Mouse (Mus musculus): ENCODE measurements at regions not wholly inside any gene's neighbourhood (a gene's known extent, or its start where the extent isn't known, plus 50 kb on each side); places are given as distances from the start of the nearest gene placed in this dataset.

DNA sequence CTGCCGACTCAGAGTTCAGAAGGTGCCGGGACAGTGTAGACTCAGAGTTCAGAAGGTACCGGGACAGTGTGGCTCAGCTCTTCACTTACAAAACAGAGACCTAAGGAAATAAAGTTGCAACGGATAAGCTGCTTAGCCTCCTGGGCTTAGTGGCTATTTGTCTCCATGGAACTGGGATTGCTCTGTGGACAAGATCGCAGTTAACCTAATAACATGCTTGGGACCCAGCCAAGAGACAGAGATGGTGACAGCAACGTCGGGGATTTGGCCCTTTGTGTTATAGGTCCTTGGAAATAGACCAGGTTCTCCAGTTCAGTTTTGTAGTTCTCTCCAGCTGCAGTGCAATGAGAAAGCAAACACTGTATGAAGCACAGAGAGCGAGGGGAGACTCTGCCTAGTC lies 549.1 kb upstream of the Adam5 start:
- TF ChIP-seq CHD2 (IDR thresholded peaks at IDR 0.05; ENCODE audit: low read depth, low read length) (no peak), ZNF384 (IDR thresholded peaks at IDR 0.05; ENCODE audit: low read depth, low read length) (no peak), HCFC1 (IDR thresholded peaks at IDR 0.05; ENCODE audit: borderline replicate concordance, insufficient read depth, low read length) (no peak)
- in situ Hi-C loops (cut with MboI; ENCODE audit: low sequenced_read_pairs in 2 of 2, unreplicated experiment in 2 of 2) = no loop called here

DNA sequence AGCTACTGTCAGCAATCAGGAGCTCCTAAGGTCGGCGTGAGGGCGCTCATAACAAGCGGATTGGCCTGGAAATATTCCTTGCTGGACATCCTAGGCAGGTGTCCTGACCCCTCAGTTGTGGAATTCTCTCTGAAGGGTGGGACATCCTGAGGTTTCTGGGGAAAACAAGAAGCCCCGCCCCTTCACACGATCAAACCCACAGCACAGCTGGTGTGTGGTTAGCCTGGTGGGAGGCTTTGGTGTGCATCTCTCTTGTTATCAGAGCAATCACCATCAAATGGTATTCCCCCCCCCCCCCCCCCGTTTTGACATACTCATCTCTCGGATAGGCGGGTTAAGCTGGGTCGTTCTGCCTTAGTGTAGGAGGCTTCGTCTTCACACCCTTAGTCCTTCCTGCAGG lies 546.8 kb upstream of the Adam5 start:
- peaks cover 2 to 3% of the 10 kb centered on the region in 2 experiments; a peak in 1 of 4 replicates for H3K4me1 ChIP-seq (ENCODE audit: control insufficient read depth in 2 of 2, insufficient read depth in 2 of 2, low read length in 2 of 2, poor library complexity in 1 of 2)

More for the DNA sequence above, 549.1 kb upstream of the Adam5 start:
- Histone ChIP-seq H3K36me3 (ENCODE audit: control insufficient read depth, insufficient read depth, low read length, poor library complexity, severe bottlenecking) (no peaks in the 10 kb centered on the region), H3K9ac (ENCODE audit: insufficient read depth, low read depth, low read length, poor library complexity, severe bottlenecking) (no peak overlapping the region), H3K27ac (ENCODE audit: insufficient read depth, low read depth, low read length, poor library complexity, severe bottlenecking) (no peak overlapping the region), H3K4me1 (ENCODE audit: control insufficient read depth in 2 of 2, insufficient read depth in 2 of 2, low read length in 2 of 2, poor library complexity in 1 of 2) (peaks cover 2 to 3% of the 10 kb centered on the region in 2 experiments; a peak in 1 of 4 replicates), H3K4me3 (ENCODE audit: insufficient read depth in 1 of 2, low read depth in 1 of 2, low read length in 2 of 2, poor library complexity in 1 of 2, severe bottlenecking in 1 of 2) (no peak overlapping the region), H3K9me3 (ENCODE audit: control insufficient read depth, insufficient read depth, low read depth, low read length) (no peaks in the 10 kb centered on the region)
- no peak for DNase-seq (ENCODE audit: low read depth, low spot score)

DNA sequence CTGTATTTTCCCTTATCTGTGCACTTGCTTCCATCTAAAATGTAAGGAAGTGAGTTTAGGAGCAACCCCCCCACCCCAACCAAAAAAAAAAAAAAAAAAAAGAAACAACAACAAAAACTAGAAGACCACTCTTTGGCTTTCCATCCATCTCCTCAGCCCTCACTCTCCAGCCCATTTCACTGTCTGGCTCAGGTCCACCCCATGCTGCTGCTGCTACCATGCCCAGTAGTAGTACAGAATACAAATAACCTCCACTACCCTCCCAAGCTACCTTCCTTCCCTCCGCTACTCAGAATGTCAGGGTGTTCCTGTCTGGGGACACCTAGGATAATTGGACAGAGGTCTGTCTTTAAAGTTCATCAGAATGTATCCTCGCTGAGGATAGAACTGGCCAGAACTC lies 545.2 kb upstream of the Adam5 start:
- no peak overlapping the region for H3K27ac ChIP-seq (ENCODE audit: insufficient read depth, low read depth, low read length, poor library complexity, severe bottlenecking)
- H3K9ac ChIP-seq (ENCODE audit: insufficient read depth, low read depth, low read length, poor library complexity, severe bottlenecking) = no peak overlapping the region
- in situ Hi-C loops (cut with MboI; ENCODE audit: low sequenced_read_pairs in 2 of 2, unreplicated experiment in 2 of 2) = no loop called here

More for the DNA sequence above, 546.8 kb upstream of the Adam5 start:
- H3K27ac ChIP-seq (ENCODE audit: insufficient read depth, low read depth, low read length, poor library complexity, severe bottlenecking) = no peak overlapping the region
- H3K4me3 ChIP-seq (ENCODE audit: insufficient read depth in 1 of 2, low read depth in 1 of 2, low read length in 2 of 2, poor library complexity in 1 of 2, severe bottlenecking in 1 of 2) = no peak overlapping the region
- DNase-seq (ENCODE audit: low read depth, low spot score) = no peak
- no peaks in the 10 kb centered on the region for H3K9me3 ChIP-seq (ENCODE audit: control insufficient read depth, insufficient read depth, low read depth, low read length)
- H3K9ac ChIP-seq (ENCODE audit: insufficient read depth, low read depth, low read length, poor library complexity, severe bottlenecking) = no peak overlapping the region
- no peaks in the 10 kb centered on the region for H3K36me3 ChIP-seq (ENCODE audit: control insufficient read depth, insufficient read depth, low read length, poor library complexity, severe bottlenecking)
- TF ChIP-seq HCFC1 (IDR thresholded peaks at IDR 0.05; ENCODE audit: borderline replicate concordance, insufficient read depth, low read length) (no peak), MAFK (IDR thresholded peaks at IDR 0.05; ENCODE audit: insufficient read depth, low read depth, low read length) (no peak), ZNF384 (IDR thresholded peaks at IDR 0.05; ENCODE audit: low read depth, low read length) (no peak), CHD2 (IDR thresholded peaks at IDR 0.05; ENCODE audit: low read depth, low read length) (no peak), ZC3H11A (IDR thresholded peaks at IDR 0.05; ENCODE audit: borderline replicate concordance, low read depth, low read length) (no peak)
- in situ Hi-C loops (cut with MboI; ENCODE audit: low sequenced_read_pairs in 2 of 2, unreplicated experiment in 2 of 2) = no loop called here

DNA sequence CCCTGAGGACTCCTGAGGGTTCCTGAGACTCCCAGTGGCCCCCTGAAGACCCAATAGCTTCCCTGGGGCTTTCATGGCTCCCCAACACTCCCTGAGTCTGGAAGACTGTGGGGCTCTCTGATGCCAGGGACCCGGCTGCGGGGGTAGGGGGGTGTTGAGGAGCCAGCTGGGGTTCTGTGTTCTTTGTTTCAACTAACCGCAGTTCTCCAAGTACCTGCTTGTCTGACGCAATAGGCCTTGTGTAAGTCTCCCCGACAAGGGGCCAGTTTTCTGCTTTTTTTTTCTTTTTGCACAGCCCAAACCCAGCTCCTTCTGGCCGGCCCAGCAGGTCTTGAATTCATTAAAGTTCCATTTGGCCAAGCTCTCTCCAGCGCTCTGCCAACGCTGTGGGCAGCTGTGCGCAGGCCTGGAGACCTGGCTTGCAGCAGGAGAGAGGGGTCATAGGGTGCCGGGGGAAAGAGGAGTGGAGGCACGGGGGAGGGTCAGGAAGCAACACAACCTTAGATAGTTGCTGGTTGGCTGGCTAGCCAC lies 544.5 kb upstream of the Adam5 start:
- no peak overlapping the region for H3K27ac ChIP-seq (ENCODE audit: insufficient read depth, low read depth, low read length, poor library complexity, severe bottlenecking)
- H3K36me3 ChIP-seq (ENCODE audit: control insufficient read depth, insufficient read depth, low read length, poor library complexity, severe bottlenecking) = no peaks in the 10 kb centered on the region
- peak overlapping the region in 1 of 2 experiments; percentile 34; a peak in 2 of 4 replicates for H3K4me3 ChIP-seq (ENCODE audit: insufficient read depth in 1 of 2, low read depth in 1 of 2, low read length in 2 of 2, poor library complexity in 1 of 2, severe bottlenecking in 1 of 2)
- H3K9ac ChIP-seq (ENCODE audit: insufficient read depth, low read depth, low read length, poor library complexity, severe bottlenecking) = no peak overlapping the region
- no peaks in the 10 kb centered on the region for H3K9me3 ChIP-seq (ENCODE audit: control insufficient read depth, insufficient read depth, low read depth, low read length)
- TF ChIP-seq ZC3H11A (IDR thresholded peaks at IDR 0.05; ENCODE audit: borderline replicate concordance, low read depth, low read length) (no peak), MAFK (IDR thresholded peaks at IDR 0.05; ENCODE audit: insufficient read depth, low read depth, low read length) (no peak), CHD2 (IDR thresholded peaks at IDR 0.05; ENCODE audit: low read depth, low read length) (no peak), HCFC1 (IDR thresholded peaks at IDR 0.05; ENCODE audit: borderline replicate concordance, insufficient read depth, low read length) (no peak), ZNF384 (IDR thresholded peaks at IDR 0.05; ENCODE audit: low read depth, low read length) (no peak)
- no peak for DNase-seq (ENCODE audit: low read depth, low spot score)
- in situ Hi-C loops (cut with MboI; ENCODE audit: low sequenced_read_pairs in 2 of 2, unreplicated experiment in 2 of 2) = no loop called here
- H3K4me1 ChIP-seq (ENCODE audit: control insufficient read depth in 2 of 2, insufficient read depth in 2 of 2, low read length in 2 of 2, poor library complexity in 1 of 2) = peaks cover 2 to 3% of the 10 kb centered on the region in 2 experiments; a peak in 1 of 4 replicates

More for the DNA sequence above, 545.2 kb upstream of the Adam5 start:
- H3K9me3 ChIP-seq (ENCODE audit: control insufficient read depth, insufficient read depth, low read depth, low read length) = no peaks in the 10 kb centered on the region
- H3K4me3 ChIP-seq (ENCODE audit: insufficient read depth in 1 of 2, low read depth in 1 of 2, low read length in 2 of 2, poor library complexity in 1 of 2, severe bottlenecking in 1 of 2) = no peak overlapping the region
- DNase-seq (ENCODE audit: low read depth, low spot score) = no peak
- H3K36me3 ChIP-seq (ENCODE audit: control insufficient read depth, insufficient read depth, low read length, poor library complexity, severe bottlenecking) = no peaks in the 10 kb centered on the region
- TF ChIP-seq ZC3H11A (IDR thresholded peaks at IDR 0.05; ENCODE audit: borderline replicate concordance, low read depth, low read length) = no peak
- no peak for TF ChIP-seq MAFK (IDR thresholded peaks at IDR 0.05; ENCODE audit: insufficient read depth, low read depth, low read length)
- TF ChIP-seq ZNF384 (IDR thresholded peaks at IDR 0.05; ENCODE audit: low read depth, low read length) = no peak
- no peak for TF ChIP-seq HCFC1 (IDR thresholded peaks at IDR 0.05; ENCODE audit: borderline replicate concordance, insufficient read depth, low read length)
- no peak for TF ChIP-seq CHD2 (IDR thresholded peaks at IDR 0.05; ENCODE audit: low read depth, low read length)
- peaks cover 2 to 3% of the 10 kb centered on the region in 2 experiments; a peak in 1 of 4 replicates for H3K4me1 ChIP-seq (ENCODE audit: control insufficient read depth in 2 of 2, insufficient read depth in 2 of 2, low read length in 2 of 2, poor library complexity in 1 of 2)

Data from ES-E14 (cell line).